In the genomic region with DNA sequence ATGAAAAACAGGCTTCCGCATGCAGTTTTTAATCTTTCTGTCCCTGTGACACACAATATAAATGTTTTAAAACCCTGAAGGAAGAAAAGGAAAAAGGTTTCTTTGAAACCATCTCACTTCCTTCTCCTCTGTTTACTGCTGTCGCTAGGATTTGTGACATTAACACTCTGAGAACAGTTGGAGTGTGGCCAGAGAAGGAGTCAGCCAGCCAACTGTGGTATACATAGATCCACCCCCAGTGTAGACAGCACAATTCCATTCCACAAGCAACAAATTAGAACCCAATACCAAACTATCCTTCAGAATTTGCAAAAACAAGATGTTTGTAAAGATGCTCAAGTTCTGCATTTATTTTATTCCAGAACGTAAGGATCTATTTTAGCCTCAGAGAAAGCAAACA, we compare ENCODE assay signal across 14 mouse cellular contexts. TPM values are rescaled to one million over a fixed set of nuclear protein-coding genes. Genes with fewer than 3 reads are reported as not detected.
DNase-seq lines count a peak whose midpoint lies in the region; ATAC-seq and TF ChIP-seq lines count a peak whose summit lies in the region.
"Had no signal": no experiment of that assay in that cellular context is flagged by ENCODE, and none has a peak within 500 bp of the region (broad histone marks: within the 10 kb centered on the region; RNA-seq: fewer than 3 reads in every experiment).

No protein-coding gene starts in this region.

- peak overlapping the region; percentile 24; the same call in 1 of the 2 replicates for H3K27ac ChIP-seq in layer of hippocampus, adult 2 months
- H3K27ac ChIP-seq: embryonic facial prominence, embryonic 12.5 days; liver, embryonic 14.5 days had no signal

- H3K4me3 ChIP-seq in layer of hippocampus, adult 2 months: no peak overlapping the region
- H3K4me3 ChIP-seq: embryonic facial prominence, embryonic 12.5 days; neural tube, embryonic 13.5 days had no signal

- TF ChIP-seq CTCF in layer of hippocampus, adult 2 months (conservative IDR thresholded peaks at IDR 0.05): no peak

- no peak for ATAC-seq in cerebellum, adult (ENCODE audit: insufficient number of reproducible peaks, low FRiP score, low TSS enrichment)

- DNase-seq in cerebellum, adult 11 months: peak; percentile 30
- peak; percentile 33 to 42 for DNase-seq in layer of hippocampus, adult 2 months (ENCODE audit: low spot score in 2 of 2)
- no peak for DNase-seq in layer of hippocampus, postnatal 10 days (ENCODE audit: low spot score in 2 of 2)
- peak; percentile 63 to 73 for DNase-seq in right cerebral cortex, postnatal 10 days (ENCODE audit: low spot score in 2 of 2)
- no peak for DNase-seq in right cerebral cortex, postnatal 36 days (ENCODE audit: low spot score in 2 of 2)
- peak; percentile 36 for DNase-seq in right cerebral cortex, postnatal 4 days
- no peak for DNase-seq in gastrocnemius, postnatal 4 days (ENCODE audit: low spot score in 2 of 2)
- DNase-seq: kidney, adult 2 months had no signal

RNA-seq across cellular contexts. Expression of gene Cpvl, which starts 6.7 kb away (rescaled TPM):
- total RNA-seq in layer of hippocampus, adult 2 months (2021): not detected
- not detected for total RNA-seq in layer of hippocampus, postnatal 10 days (2021)
- total RNA-seq in gastrocnemius, postnatal 4 days (2021): under 1 TPM in 1 of 2 experiments, not detected in 1; 0.17 TPM
- total RNA-seq: gastrocnemius, adult 18-20 months; layer of hippocampus, postnatal 36 days had no signal

Comparison
In these comparisons a context has a peak if more than half of its experiments do, and no peak if none do; other contexts are left out.
1. DNase-seq: peak in cerebellum, adult 11 months (single experiment), layer of hippocampus, adult 2 months (2 of 2), right cerebral cortex, postnatal 10 days (2 of 2) and right cerebral cortex, postnatal 4 days (single experiment); none in layer of hippocampus, postnatal 10 days (0 of 2), right cerebral cortex, postnatal 36 days (0 of 2) and gastrocnemius, postnatal 4 days (0 of 2).